14 mouse cellular contexts compared by ENCODE assay signal in the genomic region with DNA sequence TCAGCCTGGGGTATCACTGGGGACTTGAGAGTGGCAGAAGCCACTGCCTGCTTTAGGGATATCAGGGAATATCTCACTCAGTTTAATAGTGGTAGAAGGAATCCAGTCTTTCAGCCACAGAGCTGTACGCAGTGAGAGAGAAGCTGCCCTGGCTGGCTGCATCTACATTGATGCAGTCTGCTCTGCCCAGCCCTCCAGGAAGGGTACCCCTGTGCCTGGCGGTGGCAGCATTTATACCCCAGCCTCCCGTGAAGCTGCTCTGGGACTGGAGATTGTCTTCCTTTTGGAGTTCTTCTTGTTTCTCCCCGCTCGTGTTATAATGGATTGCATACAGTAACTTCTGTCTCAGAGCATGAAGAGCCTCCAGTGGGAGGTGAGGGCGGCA.
DNase-seq lines count a peak whose midpoint lies in the region; ATAC-seq and TF ChIP-seq lines count a peak whose summit lies in the region.
"Had no signal": no experiment of that assay in that cellular context is flagged by ENCODE, and none has a peak within 500 bp of the region (broad histone marks: within the 10 kb centered on the region; RNA-seq: fewer than 3 reads in every experiment).

No protein-coding gene starts in this region.

- intact Hi-C loops in heart, postnatal 14 days (cut with DNase I) = no loop called here

- H3K4me2 ChIP-seq in limb, embryonic 12.5 days = no peak overlapping the region
- H3K4me2 ChIP-seq: liver, embryonic 13.5 days had no signal

- no peak overlapping the region for H3K9ac ChIP-seq in limb, embryonic 12.5 days (replicated peaks)
- H3K9ac ChIP-seq: liver, embryonic 13.5 days had no signal

- H3K4me3 ChIP-seq in heart, embryonic 10.5 days = no peak overlapping the region
- no peak overlapping the region for H3K4me3 ChIP-seq in spleen, adult 2 months (ENCODE audit: extremely low read depth, insufficient read depth, insufficient read length)
- no peak overlapping the region for H3K4me3 ChIP-seq in limb, embryonic 12.5 days (replicated peaks)
- no peak overlapping the region for H3K4me3 ChIP-seq in small intestine, adult 2 months (ENCODE audit: low read depth, low read length)
- H3K4me3 ChIP-seq: liver, embryonic 13.5 days had no signal

- ATAC-seq in limb, embryonic 12.5 days (ENCODE audit: insufficient number of reproducible peaks, insufficient read depth, low FRiP score, low TSS enrichment, low read depth) = no peak
- ATAC-seq: inflammation-experienced regulatory T-cells, adult 6 months; Patski had no signal

- TF ChIP-seq CTCF in spleen, adult 2 months (IDR thresholded peaks at IDR 0.05; ENCODE audit: extremely low read depth, insufficient read depth, insufficient read length, insufficient replicate concordance) = no peak
- no peak for TF ChIP-seq CTCF in small intestine, adult 2 months (IDR thresholded peaks at IDR 0.05; ENCODE audit: extremely low read depth, insufficient read length, insufficient replicate concordance, low read depth, low read length)

- no peaks in the 10 kb centered on the region for H3K36me3 ChIP-seq in heart, embryonic 10.5 days
- 0 out of 2 replicates have a peak, but pooled peaks cover 2% of the 10 kb centered on the region for H3K36me3 ChIP-seq in spleen, adult 2 months (ENCODE audit: control insufficient read depth, insufficient read depth, low read length)
- H3K36me3 ChIP-seq in limb, embryonic 12.5 days = peaks cover 31% of the 10 kb centered on the region
- peaks cover 25% of the 10 kb centered on the region for H3K36me3 ChIP-seq in small intestine, adult 2 months (ENCODE audit: control insufficient read depth, insufficient read depth, low read length)
- H3K36me3 ChIP-seq: liver, embryonic 13.5 days had no signal

- no peaks in the 10 kb centered on the region for H3K27me3 ChIP-seq in heart, embryonic 10.5 days (ENCODE audit: insufficient read depth, poor library complexity, severe bottlenecking)
- no peaks in the 10 kb centered on the region for H3K27me3 ChIP-seq in spleen, adult 2 months (ENCODE audit: control insufficient read depth, insufficient read depth, low read length)
- no peaks in the 10 kb centered on the region for H3K27me3 ChIP-seq in limb, embryonic 12.5 days
- H3K27me3 ChIP-seq in small intestine, adult 2 months (ENCODE audit: control insufficient read depth, insufficient read depth, low read length) = no peaks in the 10 kb centered on the region
- H3K27me3 ChIP-seq: liver, embryonic 13.5 days; Patski had no signal

- no peak for TF ChIP-seq POLR2A in spleen, adult 2 months (IDR thresholded peaks at IDR 0.05; ENCODE audit: low read depth, low read length)
- no peak for TF ChIP-seq POLR2A in small intestine, adult 2 months (IDR thresholded peaks at IDR 0.05; ENCODE audit: low read depth, low read length)

- no peak for DNase-seq in heart, embryonic 10.5 days (ENCODE audit: low spot score)
- no peak for DNase-seq in heart, postnatal 14 days
- DNase-seq in spleen, adult 2 months (ENCODE audit: low read depth in 1 of 2, low spot score in 2 of 2) = no peak
- no peak for DNase-seq in spleen, adult 12 weeks (ENCODE audit: low spot score)
- no peak for DNase-seq in left cerebral cortex, adult 11 months (ENCODE audit: low spot score)
- DNase-seq in right cerebral cortex, postnatal 25 days = no peak
- DNase-seq: adrenal gland, postnatal 36 days; cerebellum, adult 8-10 months; gastrocnemius, postnatal 36 days; liver, embryonic 13.5 days had no signal

- WGBS in heart, embryonic 10.5 days = 81% methylated on average over 6 of the region's 6 CpGs
- WGBS in spleen, adult 2 months = 94% methylated on average over 6 of the region's 6 CpGs
- WGBS in limb, embryonic 12.5 days = 83% methylated on average over 6 of the region's 6 CpGs
- 83% methylated on average over 6 of the region's 6 CpGs for WGBS in small intestine, adult 2 months

- peak overlapping the region; percentile 75 for H3K27ac ChIP-seq in heart, embryonic 10.5 days
- H3K27ac ChIP-seq in spleen, adult 2 months (ENCODE audit: insufficient read depth, low read length) = 0 out of 2 replicates have a peak overlapping the region, but pooled peaks have one; percentile 10
- H3K27ac ChIP-seq in limb, embryonic 12.5 days = 0 out of 2 replicates have a peak overlapping the region, but pooled peaks have one; percentile 56
- H3K27ac ChIP-seq in small intestine, adult 2 months (ENCODE audit: insufficient read depth, low read depth, low read length) = peak overlapping the region; percentile 33

- no peaks in the 10 kb centered on the region for H3K9me3 ChIP-seq in heart, embryonic 10.5 days
- no peaks in the 10 kb centered on the region for H3K9me3 ChIP-seq in limb, embryonic 12.5 days
- H3K9me3 ChIP-seq: liver, embryonic 13.5 days had no signal

- peaks cover 41% of the 10 kb centered on the region for H3K4me1 ChIP-seq in heart, embryonic 10.5 days
- H3K4me1 ChIP-seq in spleen, adult 2 months (ENCODE audit: control insufficient read depth, insufficient read depth, insufficient read length) = peaks cover 14% of the 10 kb centered on the region
- peaks cover 25% of the 10 kb centered on the region for H3K4me1 ChIP-seq in limb, embryonic 12.5 days (replicated peaks)
- no peaks in the 10 kb centered on the region for H3K4me1 ChIP-seq in small intestine, adult 2 months (ENCODE audit: control insufficient read depth, insufficient read depth, insufficient read length, low read length)

Comparison
In these comparisons a context has a peak if more than half of its experiments do, and no peak if none do; other contexts are left out.
1. H3K27ac ChIP-seq: peak in every context shown above with its lines; median percentile 75 in heart, embryonic 10.5 days; 56 in limb, embryonic 12.5 days; 33 in small intestine, adult 2 months; 10 in spleen, adult 2 months.